In genomic region chr17:23857193-23857592, GRCm38 (mm10) we compare ENCODE assay signal across 12 mouse cellular contexts. TPM values are rescaled to one million over a fixed set of nuclear protein-coding genes. Genes with fewer than 3 reads are reported as not detected.
"Had no signal": no experiment of that assay in that cellular context is flagged by ENCODE, and none has a peak within 500 bp of the region (broad histone marks: within the 10 kb centered on the region; RNA-seq: fewer than 3 reads in every experiment).

No protein-coding gene starts in this region.

- DNase-seq: kidney, adult 11 months; kidney, postnatal 25 days; lung, embryonic 14.5 days; lung, postnatal 10 days; lung, postnatal 4 days; right cerebral cortex, adult 18-20 months; right cerebral cortex, postnatal 25 days; thymus, postnatal 4 days had no signal

RNA-seq across cellular contexts. Expression of gene Prss21, which starts 10.7 kb away (rescaled TPM):
- total RNA-seq: layer of hippocampus, postnatal 25 days; left cerebral cortex, adult 2 months; left cerebral cortex, postnatal 14 days; megakaryocyte, adult 5-6 weeks had no signal

RNA-seq across cellular contexts. Expression of gene Prss41, which starts 13.2 kb away (rescaled TPM):
- total RNA-seq: megakaryocyte, adult 5-6 weeks had no signal

RNA-seq across cellular contexts. Expression of gene Prss32, which starts 13.5 kb away (rescaled TPM):
- total RNA-seq: layer of hippocampus, postnatal 25 days; left cerebral cortex, adult 2 months; megakaryocyte, adult 5-6 weeks had no signal

RNA-seq across cellular contexts. Expression of gene Prss33, which starts 21.3 kb away (rescaled TPM):
- total RNA-seq: layer of hippocampus, postnatal 25 days; left cerebral cortex, adult 2 months; left cerebral cortex, postnatal 14 days; megakaryocyte, adult 5-6 weeks had no signal

RNA-seq across cellular contexts. Expression of gene Dcpp1, which starts 23.5 kb away (rescaled TPM):
- total RNA-seq: layer of hippocampus, postnatal 25 days; left cerebral cortex, adult 2 months; left cerebral cortex, postnatal 14 days; megakaryocyte, adult 5-6 weeks had no signal
